Mouse (Mus musculus) liver, adult 2 months (tissue): ENCODE data around the gene Pick1.

Experiments used
- CTCF ChIP-seq: fragments of 200-500 bp; IDR thresholded peaks from 2 replicates; pipeline ENCODE4 v1.5.1; 2011; ENCODE audit warnings: low read depth, low read length, control low read depth
- POLR2A ChIP-seq: fragments of 200-500 bp; IDR thresholded peaks from 2 replicates; pipeline ENCODE4 v1.6.1; 2011; ENCODE audit warnings: low read length, control low read depth; ENCODE audit not compliant: insufficient read depth; ENCODE audit errors: extremely low read depth

- no peak for TF ChIP-seq CTCF
- no peak for TF ChIP-seq POLR2A
These were observed 59.4 kb downstream of the Pick1 start for GRCm38 (mm10) chr15:79288387-79288786.
